Mouse (Mus musculus) heart, embryonic 11.5 days (tissue): Measurements from ENCODE around the gene Phldb1. TPM values are rescaled to one million over a fixed set of nuclear protein-coding genes. Genes with fewer than 3 reads are reported as not detected.

Source experiments
- ATAC-seq: fragments of 200-750 bp; cut with Nextera tagmentation; replicated peaks from 2 replicates; pipeline ENCODE4 v1.8.0; 2017; ENCODE audit warnings: moderate library complexity; ENCODE audit not compliant: insufficient number of reproducible peaks, low FRiP score, low TSS enrichment
- H3K27ac ChIP-seq: fragments of 300-500 bp; sonication (generic); 2 replicates; pipeline ENCODE4 v1.5.1; 2014; ENCODE audit warnings: mild to moderate bottlenecking, low read depth, low read length
- H3K27me3 ChIP-seq: fragments of 300-500 bp; sonication (generic); 2 replicates; pipeline ENCODE4 v1.6.1; 2014; ENCODE audit warnings: mild to moderate bottlenecking, low read length, mixed read lengths; ENCODE audit not compliant: control insufficient read depth, insufficient read depth
- H3K36me3 ChIP-seq: fragments of 300-500 bp; sonication (generic); 2 replicates; pipeline ENCODE4 v1.6.1; 2014; ENCODE audit warnings: mild to moderate bottlenecking, low read length, moderate library complexity, mixed read lengths; ENCODE audit not compliant: control insufficient read depth, insufficient read depth
- H3K4me1 ChIP-seq: fragments of 300-500 bp; sonication (generic); 2 replicates; pipeline ENCODE4 v1.6.1; 2014; ENCODE audit warnings: low read length; ENCODE audit not compliant: control insufficient read depth, insufficient read depth
- H3K4me2 ChIP-seq: fragments of 300-500 bp; sonication (generic); 2 replicates; pipeline ENCODE4 v1.6.1; 2014; ENCODE audit warnings: mild to moderate bottlenecking, moderate library complexity
- H3K4me3 ChIP-seq: fragments of 300-500 bp; sonication (generic); 2 replicates; pipeline ENCODE4 v1.5.1; 2014; ENCODE audit warnings: low read depth, low read length
- H3K9ac ChIP-seq: fragments of 300-500 bp; sonication (generic); 2 replicates; pipeline ENCODE4 v1.6.1; 2014; ENCODE audit warnings: mild to moderate bottlenecking, low read depth, low read length, moderate library complexity
- H3K9me3 ChIP-seq: fragments of 300-500 bp; sonication (generic); replicated peaks from 2 replicates; pipeline ENCODE4 v1.6.1; 2016; ENCODE audit warnings: low read length; ENCODE audit not compliant: control insufficient read depth
- WGBS: fragments of 180-500 bp; shearing (Covaris S2); extraction: QIAGEN DNeasy Blood & Tissue Kit; methylation state at CpG from one replicate; pipeline ENCODE4 v1.1.7; 2014; ENCODE audit not compliant: insufficient replicate concordance; 5-methylcytosine and 5-hydroxymethylcytosine counted together
- polyA plus RNA-seq: library from polyadenylated mRNA; unstranded; fragments of >200 nt; fragmentation: Nextera tagmentation; extraction: Ambion mirVana; gene quantifications from 2 replicates; pipeline ENCODE4 v1.2.1, GENCODE M21; 2014

Gene Phldb1
- polyA plus RNA-seq, 1 experiment from 2014 or later: 23.6 TPM

GRCm38 (mm10) chr9:44672291-44672865, 62.6 kb downstream of the Phldb1 start:
- Histone ChIP-seq H3K4me1 (no peaks in the 10 kb centered on the region), H3K4me2 (no peak overlapping the region), H3K27ac (no peak overlapping the region), H3K9me3 (no peaks in the 10 kb centered on the region), H3K27me3 (no peaks in the 10 kb centered on the region), H3K36me3 (no peaks in the 10 kb centered on the region), H3K4me3 (no peak overlapping the region), H3K9ac (no peak overlapping the region)
- ATAC-seq: no peak
- 53% methylated on average over 2 of the region's 2 CpGs for WGBS

- no peak overlapping the region for H3K27ac ChIP-seq
- H3K27me3 ChIP-seq: no peaks in the 10 kb centered on the region
- no peak overlapping the region for H3K4me2 ChIP-seq
- H3K9ac ChIP-seq: no peak overlapping the region
- H3K4me3 ChIP-seq: no peak overlapping the region
- WGBS: 82% methylated on average over 5 of the region's 5 CpGs
- no peak for ATAC-seq
- H3K4me1 ChIP-seq: no peaks in the 10 kb centered on the region
- H3K9me3 ChIP-seq: no peaks in the 10 kb centered on the region
- no peaks in the 10 kb centered on the region for H3K36me3 ChIP-seq
Observed at GRCm38 (mm10) chr9:44671416-44671815, 63.6 kb downstream of the Phldb1 start.

- H3K4me3 ChIP-seq: no peak overlapping the region
- no peaks in the 10 kb centered on the region for H3K4me1 ChIP-seq
- H3K9ac ChIP-seq: no peak overlapping the region
- 75% methylated on average over 6 of the region's 6 CpGs for WGBS
- H3K9me3 ChIP-seq: no peaks in the 10 kb centered on the region
- no peaks in the 10 kb centered on the region for H3K27me3 ChIP-seq
- H3K4me2 ChIP-seq: no peak overlapping the region
- H3K36me3 ChIP-seq: no peaks in the 10 kb centered on the region
- no peak overlapping the region for H3K27ac ChIP-seq
- no peak for ATAC-seq
Observed at GRCm38 (mm10) chr9:44663706-44664105, 71.3 kb downstream of the Phldb1 start.

- Histone ChIP-seq H3K9me3 (no peaks in the 10 kb centered on the region), H3K4me2 (peak overlapping the region; percentile 72), H3K4me3 (peak overlapping the region; percentile 33), H3K27ac (no peak overlapping the region), H3K9ac (0 out of 2 replicates have a peak overlapping the region, but pooled peaks have one; percentile 40), H3K4me1 (no peaks in the 10 kb centered on the region), H3K36me3 (no peaks in the 10 kb centered on the region), H3K27me3 (0 out of 2 replicates have a peak, but pooled peaks cover 3% of the 10 kb centered on the region)
- 22% methylated on average over 26 of the region's 26 CpGs for WGBS
- ATAC-seq: no peak
Observed at GRCm38 (mm10) chr9:44655098-44656066, 79.6 kb downstream of the Phldb1 start.

GRCm38 (mm10) chr9:44653896-44654295, 81.1 kb downstream of the Phldb1 start:
- ATAC-seq: no peak
- WGBS: 58% methylated on average over 4 of the region's 4 CpGs
- H3K27me3 ChIP-seq: 0 out of 2 replicates have a peak, but pooled peaks cover 3% of the 10 kb centered on the region

GRCm38 (mm10) chr9:44652027-44652426, 83.0 kb downstream of the Phldb1 start:
- ATAC-seq: no peak
- WGBS: 8% methylated on average over 8 of the region's 8 CpGs
- Histone ChIP-seq H3K9me3 (no peaks in the 10 kb centered on the region), H3K9ac (no peak overlapping the region), H3K4me1 (no peaks in the 10 kb centered on the region), H3K36me3 (no peaks in the 10 kb centered on the region), H3K4me2 (no peak overlapping the region), H3K27me3 (0 out of 2 replicates have a peak, but pooled peaks cover 3% of the 10 kb centered on the region), H3K4me3 (no peak overlapping the region), H3K27ac (no peak overlapping the region)

More at GRCm38 (mm10) chr9:44653896-44654295, 81.1 kb downstream of the Phldb1 start:
- Histone ChIP-seq H3K4me3 (no peak overlapping the region), H3K9ac (no peak overlapping the region; the same call in 1 of the 2 replicates), H3K36me3 (no peaks in the 10 kb centered on the region), H3K4me2 (no peak overlapping the region), H3K27ac (no peak overlapping the region), H3K4me1 (no peaks in the 10 kb centered on the region), H3K9me3 (no peaks in the 10 kb centered on the region)

GRCm38 (mm10) chr9:44648881-44649281, 86.1 kb downstream of the Phldb1 start:
- no peak for ATAC-seq
- 74% methylated on average over 7 of the region's 7 CpGs for whole genome bisulfite sequencing
- Histone ChIP-seq H3K27me3 (0 out of 2 replicates have a peak, but pooled peaks cover 3% of the 10 kb centered on the region), H3K9me3 (no peaks in the 10 kb centered on the region), H3K4me2 (no peak overlapping the region), H3K27ac (no peak overlapping the region), H3K4me1 (no peaks in the 10 kb centered on the region), H3K4me3 (no peak overlapping the region), H3K36me3 (no peaks in the 10 kb centered on the region), H3K9ac (no peak overlapping the region)

GRCm38 (mm10) chr9:44647656-44648055, 87.3 kb downstream of the Phldb1 start:
- no peaks in the 10 kb centered on the region for H3K36me3 ChIP-seq
- no peaks in the 10 kb centered on the region for H3K9me3 ChIP-seq
- 0 out of 2 replicates have a peak, but pooled peaks cover 3% of the 10 kb centered on the region for H3K27me3 ChIP-seq
- H3K27ac ChIP-seq: no peak overlapping the region
- H3K4me3 ChIP-seq: no peak overlapping the region
- H3K9ac ChIP-seq: no peak overlapping the region
- 79% methylated on average over 4 of the region's 4 CpGs for WGBS
- ATAC-seq: no peak
- H3K4me1 ChIP-seq: no peaks in the 10 kb centered on the region
- H3K4me2 ChIP-seq: no peak overlapping the region
